In the genomic region with DNA sequence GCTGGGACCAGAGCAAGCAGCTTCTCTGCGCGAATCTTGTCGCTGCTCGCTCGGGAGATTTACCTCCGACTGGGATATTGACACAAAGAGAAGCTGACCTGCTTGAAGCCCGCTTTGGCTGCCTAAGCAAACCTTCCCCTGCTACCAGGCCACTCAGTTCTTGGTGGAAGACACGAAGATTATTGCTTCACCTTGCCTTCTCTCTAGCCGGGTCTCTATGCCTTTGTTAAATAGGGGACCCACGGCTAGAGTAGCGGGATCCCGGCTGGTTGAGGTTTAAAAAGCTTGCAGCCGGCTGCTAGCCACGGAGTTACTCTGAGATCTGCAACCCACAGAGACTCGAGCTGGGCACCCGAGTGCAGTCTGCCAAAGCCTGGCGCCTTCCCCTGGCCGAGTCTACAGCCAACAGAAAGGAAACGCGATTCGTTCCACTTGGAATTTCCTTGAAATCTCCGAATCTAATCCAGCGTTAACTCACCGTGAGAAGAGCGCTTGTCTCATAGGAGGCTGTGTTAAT, we compare ENCODE assay signal across 10 mouse cellular contexts. TPM values are rescaled to one million over a fixed set of nuclear protein-coding genes. Genes with fewer than 3 reads are reported as not detected.
DNase-seq lines count a peak whose midpoint lies in the region; ATAC-seq lines count a peak whose summit lies in the region.
"Had no signal": no experiment of that assay in that cellular context is flagged by ENCODE, and none has a peak within 500 bp of the region (broad histone marks: within the 10 kb centered on the region; RNA-seq: fewer than 3 reads in every experiment).

No protein-coding gene starts in this region.

- no peaks in the 10 kb centered on the region for H3K36me3 ChIP-seq in forebrain, embryonic 10.5 days (replicated peaks)
- no peaks in the 10 kb centered on the region for H3K36me3 ChIP-seq in forebrain, embryonic 15.5 days
- no peaks in the 10 kb centered on the region for H3K36me3 ChIP-seq in embryonic facial prominence, embryonic 11.5 days (replicated peaks; ENCODE audit: control insufficient read depth, insufficient read depth, low read depth, low read length)
- H3K36me3 ChIP-seq in midbrain, embryonic 11.5 days (ENCODE audit: control insufficient read depth, insufficient read depth, low read length), result no peaks in the 10 kb centered on the region
- H3K36me3 ChIP-seq: heart, embryonic 13.5 days had no signal

- H3K4me3 ChIP-seq in forebrain, embryonic 10.5 days, result peak overlapping the region; percentile 58
- H3K4me3 ChIP-seq in forebrain, embryonic 15.5 days, result no peak overlapping the region
- no peak overlapping the region for H3K4me3 ChIP-seq in embryonic facial prominence, embryonic 11.5 days (ENCODE audit: low read depth, low read length)
- peak overlapping the region; percentile 53 for H3K4me3 ChIP-seq in midbrain, embryonic 11.5 days (ENCODE audit: low read depth, low read length)
- H3K4me3 ChIP-seq: heart, embryonic 13.5 days had no signal

- no peak overlapping the region for H3K4me2 ChIP-seq in forebrain, embryonic 15.5 days (replicated peaks)
- no peak overlapping the region for H3K4me2 ChIP-seq in embryonic facial prominence, embryonic 11.5 days (ENCODE audit: low read depth, low read length)
- H3K4me2 ChIP-seq in midbrain, embryonic 11.5 days, result peak overlapping the region; percentile 65
- H3K4me2 ChIP-seq: heart, embryonic 13.5 days had no signal

- H3K4me1 ChIP-seq in forebrain, embryonic 10.5 days, result peaks cover 42% of the 10 kb centered on the region
- peaks cover 28% of the 10 kb centered on the region for H3K4me1 ChIP-seq in forebrain, embryonic 15.5 days
- peaks cover 7% of the 10 kb centered on the region for H3K4me1 ChIP-seq in embryonic facial prominence, embryonic 11.5 days (ENCODE audit: control insufficient read depth, insufficient read depth, low read length)
- peaks cover 18% of the 10 kb centered on the region for H3K4me1 ChIP-seq in midbrain, embryonic 11.5 days (ENCODE audit: control insufficient read depth, insufficient read depth, low read length)

- DNase-seq in forebrain, embryonic 10.5 days (ENCODE audit: extremely low spot score, low spot score), result peak; percentile 49
- DNase-seq in ES-CJ7 (ENCODE audit: low read depth, low spot score), result peak; percentile 22
- DNase-seq in embryonic facial prominence, embryonic 11.5 days (ENCODE audit: low spot score), result peak; percentile 57
- DNase-seq in midbrain, embryonic 11.5 days (ENCODE audit: low spot score, missing footprints), result peak; percentile 96
- DNase-seq in lung, postnatal 10 days, result no peak
- DNase-seq in urinary bladder, postnatal 10 days (ENCODE audit: low spot score), result no peak
- DNase-seq: adrenal gland, postnatal 25 days had no signal

- H3K9ac ChIP-seq in forebrain, embryonic 15.5 days (replicated peaks), result no peak overlapping the region
- no peak overlapping the region for H3K9ac ChIP-seq in embryonic facial prominence, embryonic 11.5 days (replicated peaks; ENCODE audit: low read length)
- peak overlapping the region; percentile 72 for H3K9ac ChIP-seq in midbrain, embryonic 11.5 days (ENCODE audit: low read length)
- H3K9ac ChIP-seq: heart, embryonic 13.5 days had no signal

- ATAC-seq in forebrain, embryonic 15.5 days (replicated peaks), result no peak
- no peak for ATAC-seq in embryonic facial prominence, embryonic 11.5 days (replicated peaks; ENCODE audit: insufficient number of reproducible peaks, low FRiP score, low TSS enrichment, low read depth)
- ATAC-seq in midbrain, embryonic 11.5 days (ENCODE audit: low FRiP score), result no peak
- no peak for ATAC-seq in CD4-positive, CD25-positive, alpha-beta regulatory T cell, adult 4 months

- H3K27ac ChIP-seq in forebrain, embryonic 10.5 days, result no peak overlapping the region
- H3K27ac ChIP-seq in forebrain, embryonic 15.5 days (replicated peaks), result no peak overlapping the region
- H3K27ac ChIP-seq in embryonic facial prominence, embryonic 11.5 days (replicated peaks; ENCODE audit: low read depth, low read length), result no peak overlapping the region
- H3K27ac ChIP-seq in midbrain, embryonic 11.5 days (ENCODE audit: low read depth, low read length), result no peak overlapping the region
- H3K27ac ChIP-seq: heart, embryonic 13.5 days had no signal

- H3K27me3 ChIP-seq in forebrain, embryonic 10.5 days (ENCODE audit: poor library complexity, severe bottlenecking), result peaks cover 100% of the 10 kb centered on the region
- H3K27me3 ChIP-seq in forebrain, embryonic 15.5 days, result peaks cover 83% of the 10 kb centered on the region
- peaks cover 74% of the 10 kb centered on the region for H3K27me3 ChIP-seq in embryonic facial prominence, embryonic 11.5 days (ENCODE audit: control insufficient read depth, insufficient read depth, low read length)
- H3K27me3 ChIP-seq in midbrain, embryonic 11.5 days (ENCODE audit: control insufficient read depth, insufficient read depth, low read length), result peaks cover 94% of the 10 kb centered on the region

- no peaks in the 10 kb centered on the region for H3K9me3 ChIP-seq in forebrain, embryonic 10.5 days
- H3K9me3 ChIP-seq in forebrain, embryonic 15.5 days, result no peaks in the 10 kb centered on the region
- no peaks in the 10 kb centered on the region for H3K9me3 ChIP-seq in embryonic facial prominence, embryonic 11.5 days (replicated peaks; ENCODE audit: control insufficient read depth, low read length)
- no peaks in the 10 kb centered on the region for H3K9me3 ChIP-seq in midbrain, embryonic 11.5 days (ENCODE audit: control insufficient read depth, low read length)
- H3K9me3 ChIP-seq: heart, embryonic 13.5 days had no signal

- under 1% methylated on average over 25 of the region's 25 CpGs for WGBS in forebrain, embryonic 10.5 days
- WGBS in forebrain, embryonic 15.5 days, result under 1% methylated on average over 25 of the region's 25 CpGs
- under 1% methylated on average over 25 of the region's 25 CpGs for WGBS in embryonic facial prominence, embryonic 11.5 days
- under 1% methylated on average over 25 of the region's 25 CpGs for WGBS in midbrain, embryonic 11.5 days

RNA-seq across cellular contexts. Expression of gene Pax5, which starts 8.2 kb away (rescaled TPM):
- 0.26 and 0.71 TPM in 2 replicates for polyA plus RNA-seq in forebrain, embryonic 10.5 days (2016; fragmentation: Nextera tagmentation; extraction: Ambion mirVana)
- 0.19 and 0.22 TPM in 2 replicates for polyA plus RNA-seq in forebrain, embryonic 15.5 days (2015; fragmentation: Nextera tagmentation; extraction: Ambion mirVana)
- 0.28 and 0.72 TPM in 2 replicates for polyA plus RNA-seq in embryonic facial prominence, embryonic 11.5 days (2014; fragmentation: Nextera tagmentation; extraction: Ambion mirVana)
- 4.1 and 4.8 TPM in 2 replicates for polyA plus RNA-seq in midbrain, embryonic 11.5 days (2014; fragmentation: Nextera tagmentation; extraction: Ambion mirVana)
- polyA plus RNA-seq in CD4-positive, CD25-positive, alpha-beta regulatory T cell, adult 4 months (2017; shearing (Covaris generic)), result 1 to 10 TPM in 1 of 2 experiments, under 1 TPM in 1; 0.38 to 3.2 TPM

RNA-seq across cellular contexts. Expression of gene Zcchc7, which starts 53.6 kb away (rescaled TPM):
- polyA plus RNA-seq in forebrain, embryonic 10.5 days (2016; fragmentation: Nextera tagmentation; extraction: Ambion mirVana), result 21.9 and 24.7 TPM in 2 replicates
- 39.8 and 41.0 TPM in 2 replicates for polyA plus RNA-seq in forebrain, embryonic 15.5 days (2015; fragmentation: Nextera tagmentation; extraction: Ambion mirVana)
- 16.3 and 19.0 TPM in 2 replicates for polyA plus RNA-seq in embryonic facial prominence, embryonic 11.5 days (2014; fragmentation: Nextera tagmentation; extraction: Ambion mirVana)
- polyA plus RNA-seq in midbrain, embryonic 11.5 days (2014; fragmentation: Nextera tagmentation; extraction: Ambion mirVana), result 19.5 TPM in 2 replicates
- polyA plus RNA-seq in CD4-positive, CD25-positive, alpha-beta regulatory T cell, adult 4 months (2017; shearing (Covaris generic)), result 100 to 1,000 TPM; 115 to 144 TPM

Comparison
In these comparisons a context has a peak if more than half of its experiments do, and no peak if none do; other contexts are left out.
1. H3K4me3 ChIP-seq: peak in forebrain, embryonic 10.5 days (single experiment) and midbrain, embryonic 11.5 days (single experiment); none in forebrain, embryonic 15.5 days (single experiment) and embryonic facial prominence, embryonic 11.5 days (single experiment).
2. DNase-seq: peak in forebrain, embryonic 10.5 days (single experiment), ES-CJ7 (single experiment), embryonic facial prominence, embryonic 11.5 days (single experiment) and midbrain, embryonic 11.5 days (single experiment); none in lung, postnatal 10 days (single experiment) and urinary bladder, postnatal 10 days (single experiment).